Mouse (Mus musculus) lung, embryonic 14.5 days (tissue): ENCODE data around the gene Lrrc43. TPM values are rescaled to one million over a fixed set of nuclear protein-coding genes. Genes with fewer than 3 reads are reported as not detected.
A peak's percentile ranks its signal among the peaks of the same experiment; 100 is the strongest.

Experiments used
- ATAC-seq: fragments of 200-750 bp; cut with Nextera tagmentation; 2 replicates; pipeline ENCODE4 v1.8.0; 2017; ENCODE audit warnings: mild to moderate bottlenecking, moderate TSS enrichment, moderate library complexity; ENCODE audit not compliant: insufficient read depth
- DNase-seq: peaks from one replicate; pipeline ENCODE4 v3.0.0-alpha.2; 2015
- H3K27ac ChIP-seq: fragments of 300-500 bp; sonication (generic); 2 replicates; pipeline ENCODE4 v1.5.1; 2014; ENCODE audit warnings: low read depth, mild to moderate bottlenecking, moderate library complexity
- H3K27me3 ChIP-seq: fragments of 300-500 bp; sonication (generic); 2 replicates; pipeline ENCODE4 v1.6.1; 2014; ENCODE audit warnings: low read length, control low read depth; ENCODE audit not compliant: insufficient read depth
- H3K36me3 ChIP-seq: fragments of 300-500 bp; sonication (generic); 2 replicates; pipeline ENCODE4 v1.6.1; 2014; ENCODE audit warnings: control low read depth; ENCODE audit not compliant: insufficient read depth
- H3K4me1 ChIP-seq: fragments of 300-500 bp; sonication (generic); 2 replicates; pipeline ENCODE4 v1.6.1; 2014; ENCODE audit warnings: antibody characterized with exemption, control low read depth; ENCODE audit not compliant: insufficient read depth
- H3K4me2 ChIP-seq: fragments of 300-500 bp; sonication (generic); 2 replicates; pipeline ENCODE4 v1.6.1; 2014; ENCODE audit warnings: mild to moderate bottlenecking
- H3K4me3 ChIP-seq: fragments of 300-500 bp; sonication (generic); 2 replicates; pipeline ENCODE4 v1.5.1; 2014; ENCODE audit warnings: low read depth, low read length
- H3K9ac ChIP-seq: fragments of 300-500 bp; sonication (generic); 2 replicates; pipeline ENCODE4 v1.6.1; 2014
- H3K9me3 ChIP-seq: fragments of 300-500 bp; sonication (generic); 2 replicates; pipeline ENCODE4 v1.6.1; 2016; ENCODE audit warnings: low read depth, low read length, control low read depth
- CTCF ChIP-seq: IDR thresholded peaks from 2 replicates; pipeline ENCODE4 v1.5.1; 2016; ENCODE audit warnings: antibody characterized with exemption, low read depth
- WGBS: fragments of 180-500 bp; shearing (Covaris S2); extraction: QIAGEN DNeasy Blood & Tissue Kit; methylation state at CpG from one replicate; pipeline ENCODE4 v1.1.7; 2014; 5-methylcytosine and 5-hydroxymethylcytosine counted together
- microRNA-seq: library from miRNA; unstranded; fragments of <30 nt; microRNA quantifications from one replicate; pipeline ENCODE4, GENCODE M21; 2016; ENCODE audit warnings: borderline number of aligned reads
- polyA plus RNA-seq: library from polyadenylated mRNA; unstranded; fragments of >200 nt; fragmentation: Nextera tagmentation; extraction: Ambion mirVana; gene quantifications from 2 replicates; pipeline ENCODE4 v1.2.1, GENCODE M21; 2014

Lrrc43 gene
- polyA plus RNA-seq, 1 experiment from 2014 or later, result not detected

- ATAC-seq, result no peak
- no peaks in the 10 kb centered on the region for H3K27me3 ChIP-seq
- H3K36me3 ChIP-seq, result peaks cover 28% of the 10 kb centered on the region; the same call in 1 of the 2 replicates
- no peak overlapping the region for H3K4me3 ChIP-seq
- TF ChIP-seq CTCF, result no peak
- H3K9ac ChIP-seq, result no peak overlapping the region
- H3K27ac ChIP-seq, result no peak overlapping the region
- DNase-seq, result no peak
- H3K9me3 ChIP-seq, result no peaks in the 10 kb centered on the region
- no peak overlapping the region for H3K4me2 ChIP-seq
- H3K4me1 ChIP-seq, result peaks cover 8% of the 10 kb centered on the region; the same call in 1 of the 2 replicates
- WGBS, result 88% methylated on average over 9 of the region's 9 CpGs
Measured at GRCm38 (mm10) chr5:123525916-123526495, 36.9 kb downstream of the Lrrc43 start.

GRCm38 (mm10) chr5:123528641-123529040, 39.5 kb downstream of the Lrrc43 start:
- Histone ChIP-seq H3K27ac (no peak overlapping the region), H3K36me3 (peaks cover 54% of the 10 kb centered on the region)
- DNase-seq, result no peak

GRCm38 (mm10) chr5:123530056-123530455, 41.0 kb downstream of the Lrrc43 start:
- no peak overlapping the region for H3K4me2 ChIP-seq
- H3K4me3 ChIP-seq, result no peak overlapping the region
- no peaks in the 10 kb centered on the region for H3K27me3 ChIP-seq
- no peak for ATAC-seq
- peaks cover 64% of the 10 kb centered on the region for H3K36me3 ChIP-seq
- H3K9ac ChIP-seq, result no peak overlapping the region
- DNase-seq, result no peak
- H3K27ac ChIP-seq, result no peak overlapping the region
- H3K9me3 ChIP-seq, result no peaks in the 10 kb centered on the region
- 85% methylated on average over 8 of the region's 8 CpGs for WGBS
- H3K4me1 ChIP-seq, result no peaks in the 10 kb centered on the region
- no peak for TF ChIP-seq CTCF

More at GRCm38 (mm10) chr5:123528641-123529040, 39.5 kb downstream of the Lrrc43 start:
- Histone ChIP-seq H3K4me3 (no peak overlapping the region), H3K4me2 (no peak overlapping the region), H3K4me1 (0 out of 2 replicates have a peak, but pooled peaks cover 4% of the 10 kb centered on the region), H3K9ac (no peak overlapping the region), H3K9me3 (no peaks in the 10 kb centered on the region), H3K27me3 (no peaks in the 10 kb centered on the region)
- no peak for TF ChIP-seq CTCF
- WGBS, result 65% methylated on average over 7 of the region's 7 CpGs
- no peak for ATAC-seq

- no peak overlapping the region for H3K4me2 ChIP-seq
- H3K4me3 ChIP-seq, result no peak overlapping the region
- no peaks in the 10 kb centered on the region for H3K4me1 ChIP-seq
- H3K9ac ChIP-seq, result no peak overlapping the region
- H3K9me3 ChIP-seq, result no peaks in the 10 kb centered on the region
- DNase-seq (no peak), ATAC-seq (no peak)
- no peaks in the 10 kb centered on the region for H3K27me3 ChIP-seq
- TF ChIP-seq CTCF, result no peak
- WGBS, result 92% methylated on average over 10 of the region's 10 CpGs
- H3K27ac ChIP-seq, result no peak overlapping the region
- peaks cover 70% of the 10 kb centered on the region for H3K36me3 ChIP-seq
Measured at GRCm38 (mm10) chr5:123533801-123534200, 44.7 kb downstream of the Lrrc43 start.

- Histone ChIP-seq H3K27me3 (no peaks in the 10 kb centered on the region), H3K4me1 (no peaks in the 10 kb centered on the region), H3K9me3 (no peaks in the 10 kb centered on the region), H3K9ac (no peak overlapping the region), H3K36me3 (peaks cover 46% of the 10 kb centered on the region), H3K27ac (no peak overlapping the region), H3K4me2 (no peak overlapping the region), H3K4me3 (no peak overlapping the region)
- WGBS, result 88% methylated on average over 7 of the region's 7 CpGs
- TF ChIP-seq CTCF, result no peak
- DNase-seq (no peak), ATAC-seq (no peak)
Measured at GRCm38 (mm10) chr5:123555693-123556092, 66.6 kb downstream of the Lrrc43 start.

- no peak overlapping the region for H3K27ac ChIP-seq
- no peaks in the 10 kb centered on the region for H3K9me3 ChIP-seq
- H3K4me3 ChIP-seq, result no peak overlapping the region
- ATAC-seq (no peak), DNase-seq (peak; percentile 6)
- 72% methylated on average over 2 of the region's 2 CpGs for WGBS
- H3K4me2 ChIP-seq, result no peak overlapping the region
- H3K4me1 ChIP-seq, result no peaks in the 10 kb centered on the region
- no peak overlapping the region for H3K9ac ChIP-seq
- no peaks in the 10 kb centered on the region for H3K27me3 ChIP-seq
- no peak for TF ChIP-seq CTCF
- peaks cover 49% of the 10 kb centered on the region for H3K36me3 ChIP-seq
Measured at GRCm38 (mm10) chr5:123556451-123556850, 67.3 kb downstream of the Lrrc43 start.

Small RNA genes within 50 kb of the gene (microRNA-seq; reads per million reads assigned to microRNA genes)
- 2.6 reads per million, percentile 6 among the genes with 10 or more reads in this experiment for gene Mir7647

Other genes starting within 250 kb of the Lrrc43 start
- gene Wdr66, start 237.2 kb upstream of the Lrrc43 start, polyA plus RNA-seq, result 0.57 and 0.78 TPM in 2 replicates
- 24.9 and 25.0 TPM in 2 replicates for gene Bcl7a, start 145.5 kb upstream of the Lrrc43 start, polyA plus RNA-seq
- gene Mlxip, start 94.5 kb upstream of the Lrrc43 start, polyA plus RNA-seq, result 27.3 and 27.7 TPM in 2 replicates
- not detected in 2 replicates for gene Il31, start 184 bp downstream of the Lrrc43 start, polyA plus RNA-seq
- 0.16 and 0.39 TPM in 2 replicates for gene B3gnt4, start 21.2 kb downstream of the Lrrc43 start, polyA plus RNA-seq
- gene Diablo, start 34.9 kb downstream of the Lrrc43 start, polyA plus RNA-seq, result 108 and 110 TPM in 2 replicates
- 0.53 and 0.62 TPM in 2 replicates for gene Gm49027, start 36.2 kb downstream of the Lrrc43 start, polyA plus RNA-seq
- 27.8 and 28.2 TPM in 2 replicates for gene Vps33a, start 83.7 kb downstream of the Lrrc43 start, polyA plus RNA-seq
- gene Clip1, start 195.3 kb downstream of the Lrrc43 start, polyA plus RNA-seq, result 33.8 and 33.9 TPM in 2 replicates
- 92.0 and 95.1 TPM in 2 replicates for gene Zcchc8, start 231.8 kb downstream of the Lrrc43 start, polyA plus RNA-seq